Mouse (Mus musculus) midbrain, embryonic 11.5 days (tissue): ENCODE measurements around the gene Herc4. TPM values are rescaled to one million over a fixed set of nuclear protein-coding genes. Genes with fewer than 3 reads are reported as not detected.

Experiments
- ATAC-seq: fragments of 200-750 bp; cut with Nextera tagmentation; 2 replicates; pipeline ENCODE4 v1.8.0; 2017; ENCODE audit warnings: moderate TSS enrichment, moderate library complexity; ENCODE audit not compliant: low FRiP score
- DNase-seq: peaks from one replicate; pipeline ENCODE4 v3.0.0; 2015; ENCODE audit warnings: low spot score; ENCODE audit errors: missing footprints
- H3K27ac ChIP-seq: fragments of 300-500 bp; sonication (generic); 2 replicates; pipeline ENCODE4 v1.5.1; 2014; ENCODE audit warnings: low read depth, low read length
- H3K27me3 ChIP-seq: fragments of 300-500 bp; sonication (generic); 2 replicates; pipeline ENCODE4 v1.6.1; 2014; ENCODE audit warnings: mild to moderate bottlenecking, low read length, moderate library complexity, mixed read lengths; ENCODE audit not compliant: control insufficient read depth, insufficient read depth
- H3K36me3 ChIP-seq: fragments of 300-500 bp; sonication (generic); 2 replicates; pipeline ENCODE4 v1.6.1; 2014; ENCODE audit warnings: mild to moderate bottlenecking, low read length, moderate library complexity, mixed read lengths; ENCODE audit not compliant: control insufficient read depth, insufficient read depth
- H3K4me1 ChIP-seq: fragments of 300-500 bp; sonication (generic); 2 replicates; pipeline ENCODE4 v1.6.1; 2014; ENCODE audit warnings: low read length; ENCODE audit not compliant: control insufficient read depth, insufficient read depth
- H3K4me2 ChIP-seq: fragments of 300-500 bp; sonication (generic); 2 replicates; pipeline ENCODE4 v1.6.1; 2014; ENCODE audit warnings: mild to moderate bottlenecking, moderate library complexity
- H3K4me3 ChIP-seq: fragments of 300-500 bp; sonication (generic); 2 replicates; pipeline ENCODE4 v1.5.1; 2014; ENCODE audit warnings: low read depth, low read length
- H3K9ac ChIP-seq: fragments of 300-500 bp; sonication (generic); 2 replicates; pipeline ENCODE4 v1.6.1; 2014; ENCODE audit warnings: low read length
- H3K9me3 ChIP-seq: fragments of 300-500 bp; sonication (generic); 2 replicates; pipeline ENCODE4 v1.6.1; 2016; ENCODE audit warnings: low read length; ENCODE audit not compliant: control insufficient read depth
- WGBS: fragments of 180-500 bp; shearing (Covaris S2); extraction: QIAGEN DNeasy Blood & Tissue Kit; methylation state at CpG from one replicate; pipeline ENCODE4 v1.1.7; 2014; 5-methylcytosine and 5-hydroxymethylcytosine counted together
- polyA plus RNA-seq: library from polyadenylated mRNA; unstranded; fragments of >200 nt; fragmentation: Nextera tagmentation; extraction: Ambion mirVana; gene quantifications from 2 replicates; pipeline ENCODE4 v1.2.1, GENCODE M21; 2014

Gene Herc4
- polyA plus RNA-seq = 53.9 and 54.6 TPM in 2 replicates

DNA sequence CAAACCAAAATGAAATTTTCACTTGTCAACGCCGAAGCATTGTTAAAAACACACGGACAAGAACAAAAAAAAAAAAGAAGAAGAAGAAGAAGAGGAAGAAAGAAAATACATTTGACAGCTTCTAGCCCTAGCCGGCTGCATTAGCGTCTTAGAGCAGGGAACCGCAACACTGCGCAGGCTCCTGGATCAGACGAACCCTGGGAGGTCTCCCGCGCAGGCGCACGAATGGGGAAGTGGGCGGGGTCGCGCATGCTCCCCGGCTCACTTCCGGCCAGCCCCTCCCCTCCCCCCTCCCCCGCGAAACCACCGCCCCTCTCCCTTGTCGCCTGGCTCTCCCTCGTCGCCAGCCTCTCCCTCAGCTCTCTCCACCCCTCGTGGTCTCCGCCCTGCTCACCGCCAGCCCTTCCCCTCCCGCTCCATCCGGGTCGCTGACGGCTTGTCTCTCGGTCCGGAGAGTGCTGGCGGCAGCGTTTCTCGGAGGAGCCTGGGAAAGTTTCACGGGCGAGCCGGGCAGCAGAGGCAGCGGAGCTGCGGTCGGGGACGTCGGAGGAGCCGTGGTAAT lies at the start of gene Herc4:
Gene Herc4, plus strand, starts transcription at position 318 of the 562 bp plus-strand sequence.
- Histone ChIP-seq H3K36me3 (no peaks in the 10 kb centered on the region), H3K27ac (peak within 1 kb of the TSS; percentile 92), H3K27me3 (no peaks in the 10 kb centered on the region), H3K4me2 (peak within 1 kb of the TSS; percentile 63), H3K9ac (peak within 1 kb of the TSS; percentile 94), H3K4me3 (peak within 1 kb of the TSS; percentile 92), H3K9me3 (no peaks in the 10 kb centered on the region), H3K4me1 (peaks cover 6% of the 10 kb centered on the region)
- ATAC-seq (peak; percentile 99), DNase-seq (peak; percentile 99)
- WGBS = under 1% methylated on average over 37 of the region's 44 CpGs

GRCm38 (mm10) chr10:63199008-63199407 lies 44.6 kb upstream of the Herc4 start:
- no peak overlapping the region for H3K4me3 ChIP-seq
- H3K27ac ChIP-seq = no peak overlapping the region
- WGBS = 89% methylated on average over 4 of the region's 4 CpGs
- no peaks in the 10 kb centered on the region for H3K36me3 ChIP-seq
- H3K9ac ChIP-seq = no peak overlapping the region
- ATAC-seq = no peak
- DNase-seq = no peak
- no peak overlapping the region for H3K4me2 ChIP-seq
- H3K27me3 ChIP-seq = no peaks in the 10 kb centered on the region
- no peaks in the 10 kb centered on the region for H3K9me3 ChIP-seq
- no peaks in the 10 kb centered on the region for H3K4me1 ChIP-seq

DNA sequence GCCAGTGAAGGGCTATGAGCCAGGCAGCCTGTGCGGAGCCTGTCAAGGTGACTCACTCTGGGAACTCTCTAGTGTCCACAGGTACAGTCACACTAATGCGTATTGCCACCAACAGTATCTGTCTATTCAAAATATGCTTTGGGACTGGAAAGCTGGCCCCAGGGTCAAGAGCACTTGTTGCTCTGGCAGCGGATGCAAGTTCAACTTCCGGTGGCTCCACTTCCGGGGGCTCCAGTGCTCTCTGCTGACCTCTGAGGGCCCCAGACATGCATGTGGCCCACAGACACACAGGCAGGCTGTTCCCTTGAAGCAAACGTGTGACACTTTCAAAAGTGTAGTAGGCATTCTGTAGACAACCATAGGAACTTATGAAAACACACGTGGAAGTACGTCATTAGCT lies 42.1 kb upstream of the Herc4 start:
- Histone ChIP-seq H3K9ac (no peak overlapping the region), H3K27ac (no peak overlapping the region), H3K4me2 (no peak overlapping the region), H3K27me3 (no peaks in the 10 kb centered on the region), H3K4me1 (no peaks in the 10 kb centered on the region), H3K9me3 (no peaks in the 10 kb centered on the region), H3K4me3 (no peak overlapping the region), H3K36me3 (no peaks in the 10 kb centered on the region)
- WGBS = 85% methylated on average over 8 of the region's 8 CpGs
- ATAC-seq = no peak
- no peak for DNase-seq

DNA sequence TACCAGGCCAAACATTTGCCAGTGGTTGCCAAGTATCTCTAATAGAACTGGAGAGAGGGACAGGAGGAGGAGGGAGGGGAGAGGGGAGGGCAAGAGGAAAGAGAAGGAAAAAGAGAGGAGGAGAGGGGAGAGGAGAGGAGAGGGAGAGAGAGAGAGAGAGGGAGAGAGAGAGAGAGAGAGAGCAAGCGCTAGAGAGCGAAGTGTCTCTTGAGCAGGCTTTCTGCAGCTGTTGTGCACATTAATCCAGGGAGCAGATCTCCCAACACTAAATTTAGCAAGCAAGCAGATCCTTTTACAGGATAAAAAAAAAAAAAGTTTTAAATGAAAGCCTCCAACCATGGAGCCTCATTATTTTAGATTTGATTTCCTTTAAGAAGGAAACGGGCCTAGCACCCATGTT lies 40.6 kb upstream of the Herc4 start:
- Histone ChIP-seq H3K36me3 (no peaks in the 10 kb centered on the region), H3K9me3 (no peaks in the 10 kb centered on the region), H3K27ac (no peak overlapping the region), H3K9ac (no peak overlapping the region), H3K27me3 (no peaks in the 10 kb centered on the region), H3K4me1 (no peaks in the 10 kb centered on the region), H3K4me3 (no peak overlapping the region), H3K4me2 (no peak overlapping the region)
- ATAC-seq (no peak), DNase-seq (no peak)
- 78% methylated on average over 3 of the region's 3 CpGs for WGBS

GRCm38 (mm10) chr10:63203728-63204127 lies 39.9 kb upstream of the Herc4 start, which contains the start of gene Mypn:
Gene Mypn (minus strand): TSS chr10:63203952.
- no peaks in the 10 kb centered on the region for H3K27me3 ChIP-seq
- ATAC-seq (no peak), DNase-seq (no peak)
- H3K36me3 ChIP-seq = no peaks in the 10 kb centered on the region
- H3K4me2 ChIP-seq = no peak within 1 kb of the TSS
- H3K27ac ChIP-seq = no peak within 1 kb of the TSS
- H3K9ac ChIP-seq = no peak within 1 kb of the TSS
- H3K9me3 ChIP-seq = no peaks in the 10 kb centered on the region
- H3K4me1 ChIP-seq = no peaks in the 10 kb centered on the region
- no peak within 1 kb of the TSS for H3K4me3 ChIP-seq
- 90% methylated on average over 15 of the region's 15 CpGs for WGBS

- WGBS = 67% methylated on average over 6 of the region's 6 CpGs
- ATAC-seq (no peak), DNase-seq (no peak)
- Histone ChIP-seq H3K4me1 (no peaks in the 10 kb centered on the region), H3K27me3 (no peaks in the 10 kb centered on the region), H3K36me3 (no peaks in the 10 kb centered on the region), H3K27ac (no peak overlapping the region), H3K9ac (no peak overlapping the region), H3K9me3 (no peaks in the 10 kb centered on the region), H3K4me3 (no peak overlapping the region), H3K4me2 (no peak overlapping the region)
Measured at GRCm38 (mm10) chr10:63208871-63209270, 34.7 kb upstream of the Herc4 start.

GRCm38 (mm10) chr10:63221081-63221783 lies 22.4 kb upstream of the Herc4 start:
- Histone ChIP-seq H3K9me3 (no peaks in the 10 kb centered on the region), H3K27me3 (no peaks in the 10 kb centered on the region), H3K4me3 (no peak overlapping the region), H3K36me3 (no peaks in the 10 kb centered on the region), H3K27ac (no peak overlapping the region), H3K4me1 (no peaks in the 10 kb centered on the region), H3K9ac (no peak overlapping the region), H3K4me2 (no peak overlapping the region)
- ATAC-seq (no peak), DNase-seq (no peak)
- WGBS = 66% methylated on average over 7 of the region's 7 CpGs

DNA sequence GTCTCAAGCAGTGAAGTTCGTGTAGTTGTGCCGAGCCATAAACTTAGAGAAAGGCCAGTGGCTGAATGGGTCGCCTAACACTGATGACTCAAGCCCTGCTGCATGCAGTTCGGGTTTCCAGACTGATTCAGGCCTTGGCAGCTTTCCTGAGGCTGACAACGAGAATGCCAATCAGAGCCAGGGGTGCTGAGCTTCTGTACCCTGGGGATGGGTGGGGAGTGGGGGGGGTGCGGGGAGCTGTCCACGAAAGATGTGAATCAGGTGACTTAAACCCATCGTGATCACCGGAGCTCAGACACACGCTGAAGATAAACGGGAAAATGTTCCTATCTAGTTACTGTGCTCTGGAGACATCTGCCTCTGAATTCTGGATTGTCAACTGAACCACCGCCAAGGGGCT lies 19.3 kb upstream of the Herc4 start:
- H3K4me3 ChIP-seq = no peak overlapping the region
- no peak overlapping the region for H3K4me2 ChIP-seq
- no peaks in the 10 kb centered on the region for H3K27me3 ChIP-seq
- no peaks in the 10 kb centered on the region for H3K36me3 ChIP-seq
- H3K9ac ChIP-seq = no peak overlapping the region
- no peaks in the 10 kb centered on the region for H3K9me3 ChIP-seq
- H3K27ac ChIP-seq = no peak overlapping the region
- 83% methylated on average over 12 of the region's 12 CpGs for WGBS
- no peaks in the 10 kb centered on the region for H3K4me1 ChIP-seq
- ATAC-seq (no peak), DNase-seq (no peak)

- no peak for ATAC-seq
- H3K9ac ChIP-seq = no peak overlapping the region
- H3K4me3 ChIP-seq = no peak overlapping the region
- H3K27ac ChIP-seq = no peak overlapping the region
- WGBS = 84% methylated on average over 7 of the region's 7 CpGs
- no peaks in the 10 kb centered on the region for H3K4me1 ChIP-seq
- no peak overlapping the region for H3K4me2 ChIP-seq
- H3K27me3 ChIP-seq = no peaks in the 10 kb centered on the region
- DNase-seq = no peak
- no peaks in the 10 kb centered on the region for H3K9me3 ChIP-seq
- H3K36me3 ChIP-seq = no peaks in the 10 kb centered on the region
Measured at GRCm38 (mm10) chr10:63230266-63230665, 13.3 kb upstream of the Herc4 start.
